Mouse (Mus musculus) liver, adult 2 months (tissue): ENCODE data around the gene Scd4.

ENCODE experiments used
- CTCF ChIP-seq: fragments of 200-500 bp; IDR thresholded peaks from 2 replicates; pipeline ENCODE4 v1.5.1; 2011; ENCODE audit warnings: low read depth, low read length, control low read depth
- POLR2A ChIP-seq: fragments of 200-500 bp; IDR thresholded peaks from 2 replicates; pipeline ENCODE4 v1.6.1; 2011; ENCODE audit warnings: low read length, control low read depth; ENCODE audit not compliant: insufficient read depth; ENCODE audit errors: extremely low read depth

DNA sequence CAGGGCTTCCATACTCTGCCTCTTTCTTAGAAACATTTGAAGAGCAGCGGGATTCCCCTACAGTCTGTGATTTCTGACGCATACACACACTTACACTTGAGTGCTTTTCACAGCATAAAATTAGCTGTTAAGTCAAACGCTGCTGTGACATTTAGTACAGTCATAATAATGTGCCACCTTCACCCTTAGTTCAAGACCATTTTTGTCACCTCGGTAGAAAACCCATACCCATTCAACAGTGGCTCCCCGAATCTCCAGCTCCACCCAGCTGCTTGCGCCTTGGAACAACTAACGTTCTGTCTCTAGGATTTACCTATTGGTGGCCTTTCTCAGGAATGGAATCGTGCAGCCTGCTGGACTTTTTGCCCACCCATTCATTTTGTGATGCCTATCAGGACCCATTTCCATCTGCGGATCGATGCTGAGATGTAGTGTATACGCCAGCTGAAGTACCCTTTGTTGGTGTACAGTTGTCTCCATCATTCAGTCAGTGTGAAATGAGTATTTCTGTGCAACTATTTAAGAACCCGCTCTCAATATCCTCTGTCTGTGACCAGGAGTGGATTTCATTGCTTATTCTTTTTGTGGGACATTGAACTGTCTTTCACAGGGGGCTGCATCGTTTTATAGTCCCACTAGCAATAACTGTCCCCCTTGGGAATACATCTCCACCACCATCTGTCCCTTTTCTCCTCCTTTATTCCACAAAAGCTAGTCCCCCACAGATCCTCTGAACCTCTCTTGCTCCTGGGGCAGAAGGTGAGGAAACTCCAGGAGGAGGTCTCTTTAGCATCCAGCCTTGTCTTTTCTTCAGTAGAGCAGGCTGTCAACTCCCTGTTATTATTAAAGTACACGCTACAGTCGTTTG is 49.5 kb upstream of the Scd4 start:
- TF ChIP-seq CTCF (no peak), POLR2A (no peak)
